Mouse (Mus musculus) neural tube, embryonic 14.5 days (tissue): Measurements from ENCODE around the gene Wfdc5. TPM values are rescaled to one million over a fixed set of nuclear protein-coding genes. Genes with fewer than 3 reads are reported as not detected.

Experiments
- ATAC-seq: fragments of 200-750 bp; cut with Nextera tagmentation; 2 replicates; pipeline ENCODE4 v1.8.0; 2017; ENCODE audit warnings: low read depth, mild to moderate bottlenecking, moderate TSS enrichment, moderate library complexity
- H3K27ac ChIP-seq: fragments of 300-500 bp; sonication (generic); 2 replicates; pipeline ENCODE4 v1.5.1; 2014; ENCODE audit warnings: low read depth, mild to moderate bottlenecking, control low read depth, low read length, moderate library complexity, mixed read lengths
- H3K27me3 ChIP-seq: fragments of 300-500 bp; sonication (generic); 2 replicates; pipeline ENCODE4 v1.6.1; 2014; ENCODE audit warnings: low read length; ENCODE audit not compliant: control insufficient read depth, insufficient read depth
- H3K36me3 ChIP-seq: fragments of 300-500 bp; sonication (generic); 2 replicates; pipeline ENCODE4 v1.6.1; 2014; ENCODE audit warnings: low read length, mixed read lengths; ENCODE audit not compliant: control insufficient read depth, insufficient read depth
- H3K4me1 ChIP-seq: fragments of 300-500 bp; sonication (generic); 2 replicates; pipeline ENCODE4 v1.6.1; 2014; ENCODE audit warnings: low read length; ENCODE audit not compliant: control insufficient read depth, insufficient read depth
- H3K4me2 ChIP-seq: fragments of 300-500 bp; sonication (generic); 2 replicates; pipeline ENCODE4 v1.6.1; 2014; ENCODE audit warnings: mild to moderate bottlenecking, low read depth, low read length, control low read depth
- H3K4me3 ChIP-seq: fragments of 300-500 bp; sonication (generic); 2 replicates; pipeline ENCODE4 v1.5.1; 2014; ENCODE audit warnings: low read depth, low read length, control low read depth, mixed read lengths
- H3K9ac ChIP-seq: fragments of 300-500 bp; sonication (generic); replicated peaks from 2 replicates; pipeline ENCODE4 v1.6.1; 2014; ENCODE audit warnings: low read depth, mild to moderate bottlenecking, control low read depth, low read length, mixed read lengths
- H3K9me3 ChIP-seq: fragments of 300-500 bp; sonication (generic); 2 replicates; pipeline ENCODE4 v1.6.1; 2016; ENCODE audit warnings: low read length; ENCODE audit not compliant: control insufficient read depth
- WGBS: fragments of 180-500 bp; shearing (Covaris S2); extraction: QIAGEN DNeasy Blood & Tissue Kit; methylation state at CpG from one replicate; pipeline ENCODE4 v1.1.7; 2014; 5-methylcytosine and 5-hydroxymethylcytosine counted together
- polyA plus RNA-seq: library from polyadenylated mRNA; unstranded; fragments of >200 nt; fragmentation: Nextera tagmentation; extraction: Ambion mirVana; gene quantifications from 2 replicates; pipeline ENCODE4 v1.2.1, GENCODE M21; 2014

Wfdc5 gene
- polyA plus RNA-seq, 1 experiment from 2014 or later: not detected

- Histone ChIP-seq H3K9ac (no peak overlapping the region), H3K4me1 (no peaks in the 10 kb centered on the region), H3K4me3 (no peak overlapping the region), H3K27me3 (no peaks in the 10 kb centered on the region), H3K9me3 (no peaks in the 10 kb centered on the region), H3K4me2 (no peak overlapping the region), H3K27ac (no peak overlapping the region), H3K36me3 (0 out of 2 replicates have a peak, but pooled peaks cover 3% of the 10 kb centered on the region)
- ATAC-seq: no peak
- 82% methylated on average over 13 of the region's 13 CpGs for WGBS
Measured at GRCm38 (mm10) chr2:164126533-164126955, 56.0 kb downstream of the Wfdc5 start.

Other genes starting within 250 kb of the Wfdc5 start
- 466 and 481 TPM in 2 replicates for gene Ywhab, start 187.8 kb downstream of the Wfdc5 start, polyA plus RNA-seq
- 2.0 and 2.8 TPM in 2 replicates for gene Pabpc1l, start 157.3 kb downstream of the Wfdc5 start, polyA plus RNA-seq
- 24.7 and 26.3 TPM in 2 replicates for gene Stk4, start 112.4 kb downstream of the Wfdc5 start, polyA plus RNA-seq
- gene Tomm34, start 111.6 kb downstream of the Wfdc5 start, polyA plus RNA-seq: 49.4 and 49.7 TPM in 2 replicates
- gene Kcns1, start 11.6 kb downstream of the Wfdc5 start, polyA plus RNA-seq: 1.1 and 1.7 TPM in 2 replicates
- gene Wfdc12, start 7.9 kb upstream of the Wfdc5 start, polyA plus RNA-seq: not detected in 2 replicates
- not detected in 2 replicates for gene Wfdc15a, start 17.4 kb upstream of the Wfdc5 start, polyA plus RNA-seq
- gene Wfdc15b, start 38.9 kb upstream of the Wfdc5 start, polyA plus RNA-seq: not detected in 2 replicates
- not detected in 2 replicates for gene Svs2, start 55.7 kb upstream of the Wfdc5 start, polyA plus RNA-seq
- not detected in 2 replicates for gene Svs3b, start 73.9 kb upstream of the Wfdc5 start, polyA plus RNA-seq
- not detected in 2 replicates for gene Svs4, start 95.7 kb upstream of the Wfdc5 start, polyA plus RNA-seq
- gene Svs3a, start 106.5 kb upstream of the Wfdc5 start, polyA plus RNA-seq: not detected in 2 replicates
- gene Svs6, start 134.0 kb upstream of the Wfdc5 start, polyA plus RNA-seq: not detected in 2 replicates
- gene Svs5, start 150.0 kb upstream of the Wfdc5 start, polyA plus RNA-seq: not detected in 2 replicates
- gene Slpi, start 206.4 kb upstream of the Wfdc5 start, polyA plus RNA-seq: not detected in 2 replicates
- gene Rbpjl, start 220.4 kb upstream of the Wfdc5 start, polyA plus RNA-seq: 0.11 and 0.17 TPM in 2 replicates
- gene Matn4, start 222.4 kb upstream of the Wfdc5 start, polyA plus RNA-seq: 0.36 and 0.82 TPM in 2 replicates